Mouse (Mus musculus) erythroblast, embryonic 14.5 days (primary cell): Measurements from ENCODE around the gene Sh3d21.

Source experiments
- GATA1 ChIP-seq: IDR thresholded peaks from 2 replicates; pipeline ENCODE4 v1.6.1; 2012; ENCODE audit warnings: low read length, inconsistent platforms, mixed read lengths
- TAL1 ChIP-seq: IDR thresholded peaks from 3 replicates; pipeline ENCODE4 v1.6.1; 2012; ENCODE audit warnings: low read length, inconsistent platforms, mixed read lengths

GRCm38 (mm10) chr4:126115871-126116521 is 47.3 kb downstream of the Sh3d21 start:
- TF ChIP-seq GATA1, result no peak
- no peak for TF ChIP-seq TAL1
